Mouse (Mus musculus): ENCODE measurements around the gene Zswim4. TPM values are rescaled to one million over a fixed set of nuclear protein-coding genes. Genes with fewer than 3 reads are reported as not detected.

The Zswim4 gene
- polyA plus RNA-seq, 1 experiment from 2014 or later = 22.5 TPM

GRCm38 (mm10) chr8:84236410-84236997, 351 bp downstream of the Zswim4 start:
- WGBS = 0% methylated on average over 23 of the region's 30 CpGs
- H3K27ac ChIP-seq (ENCODE audit: low read depth, low read length) = peak overlapping the region; percentile 63
- DNase-seq (ENCODE audit: low spot score) (peak; percentile 33), ATAC-seq (ENCODE audit: low FRiP score) (peak; percentile 52)
- no peaks in the 10 kb centered on the region for H3K27me3 ChIP-seq (ENCODE audit: control insufficient read depth, insufficient read depth, low read length)
- peak overlapping the region; percentile 89 for H3K4me2 ChIP-seq (replicated peaks; ENCODE audit: low read depth, low read length)
- H3K4me3 ChIP-seq (ENCODE audit: low read depth, low read length) = peak overlapping the region; percentile 97
- H3K9me3 ChIP-seq (ENCODE audit: control insufficient read depth, low read length) = no peaks in the 10 kb centered on the region
- peak overlapping the region; percentile 97 for H3K9ac ChIP-seq (ENCODE audit: low read depth, low read length)
- H3K4me1 ChIP-seq (replicated peaks; ENCODE audit: control insufficient read depth, insufficient read depth, low read length) = peaks cover 2% of the 10 kb centered on the region
- H3K36me3 ChIP-seq (ENCODE audit: control insufficient read depth, insufficient read depth, low read length) = peaks cover 2% of the 10 kb centered on the region; the same call in 1 of the 2 replicates

GRCm38 (mm10) chr8:84235746-84236409, 977 bp downstream of the Zswim4 start:
- Histone ChIP-seq H3K9ac (ENCODE audit: low read depth, low read length) (peak overlapping the region; percentile 97), H3K27ac (ENCODE audit: low read depth, low read length) (no peak overlapping the region), H3K4me1 (replicated peaks; ENCODE audit: control insufficient read depth, insufficient read depth, low read length) (peaks cover 2% of the 10 kb centered on the region), H3K4me3 (ENCODE audit: low read depth, low read length) (peak overlapping the region; percentile 97), H3K27me3 (ENCODE audit: control insufficient read depth, insufficient read depth, low read length) (no peaks in the 10 kb centered on the region), H3K9me3 (ENCODE audit: control insufficient read depth, low read length) (no peaks in the 10 kb centered on the region), H3K4me2 (replicated peaks; ENCODE audit: low read depth, low read length) (peak overlapping the region; percentile 89), H3K36me3 (ENCODE audit: control insufficient read depth, insufficient read depth, low read length) (peaks cover 2% of the 10 kb centered on the region; the same call in 1 of the 2 replicates)
- WGBS = 40% methylated on average over 10 of the region's 10 CpGs
- DNase-seq (ENCODE audit: low spot score) = no peak
- ATAC-seq (ENCODE audit: low FRiP score) = no peak

- no peaks in the 10 kb centered on the region for H3K27me3 ChIP-seq (ENCODE audit: control insufficient read depth, insufficient read depth, low read length)
- no peak overlapping the region for H3K9ac ChIP-seq (ENCODE audit: low read depth, low read length)
- H3K36me3 ChIP-seq (ENCODE audit: control insufficient read depth, insufficient read depth, low read length) = peaks cover 7% of the 10 kb centered on the region; the same call in 1 of the 2 replicates
- no peak for DNase-seq (ENCODE audit: low spot score)
- no peak overlapping the region for H3K4me2 ChIP-seq (replicated peaks; ENCODE audit: low read depth, low read length)
- WGBS = 90% methylated on average over 2 of the region's 2 CpGs
- ATAC-seq (ENCODE audit: low FRiP score) = no peak
- no peak overlapping the region for H3K4me3 ChIP-seq (ENCODE audit: low read depth, low read length)
- H3K9me3 ChIP-seq (ENCODE audit: control insufficient read depth, low read length) = no peaks in the 10 kb centered on the region
- no peak overlapping the region for H3K27ac ChIP-seq (ENCODE audit: low read depth, low read length)
- H3K4me1 ChIP-seq (replicated peaks; ENCODE audit: control insufficient read depth, insufficient read depth, low read length) = peaks cover 2% of the 10 kb centered on the region
Observed at GRCm38 (mm10) chr8:84233055-84233454, 3.8 kb downstream of the Zswim4 start.

- 77% methylated on average over 17 of the region's 17 CpGs for WGBS
Observed at GRCm38 (mm10) chr8:84230735-84231134, 6.1 kb downstream of the Zswim4 start.

GRCm38 (mm10) chr8:84223322-84224029, 13.4 kb downstream of the Zswim4 start:
- ATAC-seq (ENCODE audit: low FRiP score) (no peak), DNase-seq (ENCODE audit: low spot score) (no peak)
- Histone ChIP-seq H3K36me3 (ENCODE audit: control insufficient read depth, insufficient read depth, low read length) (peaks cover 24% of the 10 kb centered on the region), H3K27me3 (ENCODE audit: control insufficient read depth, insufficient read depth, low read length) (no peaks in the 10 kb centered on the region), H3K9me3 (ENCODE audit: control insufficient read depth, low read length) (no peaks in the 10 kb centered on the region), H3K4me1 (replicated peaks; ENCODE audit: control insufficient read depth, insufficient read depth, low read length) (no peaks in the 10 kb centered on the region), H3K4me3 (ENCODE audit: low read depth, low read length) (no peak overlapping the region), H3K27ac (ENCODE audit: low read depth, low read length) (no peak overlapping the region), H3K4me2 (replicated peaks; ENCODE audit: low read depth, low read length) (no peak overlapping the region), H3K9ac (ENCODE audit: low read depth, low read length) (no peak overlapping the region)
- WGBS = 81% methylated on average over 21 of the region's 21 CpGs

More at GRCm38 (mm10) chr8:84230735-84231134, 6.1 kb downstream of the Zswim4 start:
- no peaks in the 10 kb centered on the region for H3K9me3 ChIP-seq (ENCODE audit: control insufficient read depth, low read length)
- no peak overlapping the region for H3K27ac ChIP-seq (ENCODE audit: low read depth, low read length)
- no peaks in the 10 kb centered on the region for H3K27me3 ChIP-seq (ENCODE audit: control insufficient read depth, insufficient read depth, low read length)
- peaks cover 12% of the 10 kb centered on the region for H3K36me3 ChIP-seq (ENCODE audit: control insufficient read depth, insufficient read depth, low read length)
- H3K4me1 ChIP-seq (replicated peaks; ENCODE audit: control insufficient read depth, insufficient read depth, low read length) = peaks cover 2% of the 10 kb centered on the region
- H3K4me3 ChIP-seq (ENCODE audit: low read depth, low read length) = no peak overlapping the region
- no peak overlapping the region for H3K9ac ChIP-seq (ENCODE audit: low read depth, low read length)
- no peak for ATAC-seq (ENCODE audit: low FRiP score)
- no peak for DNase-seq (ENCODE audit: low spot score)
- no peak overlapping the region for H3K4me2 ChIP-seq (replicated peaks; ENCODE audit: low read depth, low read length)

GRCm38 (mm10) chr8:84222566-84223165, 14.2 kb downstream of the Zswim4 start:
- no peak overlapping the region for H3K4me3 ChIP-seq (ENCODE audit: low read depth, low read length)
- no peaks in the 10 kb centered on the region for H3K9me3 ChIP-seq (ENCODE audit: control insufficient read depth, low read length)
- H3K27me3 ChIP-seq (ENCODE audit: control insufficient read depth, insufficient read depth, low read length) = no peaks in the 10 kb centered on the region
- ATAC-seq (ENCODE audit: low FRiP score) (no peak), DNase-seq (ENCODE audit: low spot score) (no peak)
- WGBS = 96% methylated on average over 9 of the region's 9 CpGs
- peaks cover 24% of the 10 kb centered on the region for H3K36me3 ChIP-seq (ENCODE audit: control insufficient read depth, insufficient read depth, low read length)
- no peaks in the 10 kb centered on the region for H3K4me1 ChIP-seq (replicated peaks; ENCODE audit: control insufficient read depth, insufficient read depth, low read length)
- H3K4me2 ChIP-seq (replicated peaks; ENCODE audit: low read depth, low read length) = no peak overlapping the region
- no peak overlapping the region for H3K9ac ChIP-seq (ENCODE audit: low read depth, low read length)
- H3K27ac ChIP-seq (ENCODE audit: low read depth, low read length) = no peak overlapping the region

- Histone ChIP-seq H3K27me3 (ENCODE audit: control insufficient read depth, insufficient read depth, low read length) (no peaks in the 10 kb centered on the region), H3K9ac (ENCODE audit: low read depth, low read length) (no peak overlapping the region), H3K4me3 (ENCODE audit: low read depth, low read length) (no peak overlapping the region), H3K9me3 (ENCODE audit: control insufficient read depth, low read length) (no peaks in the 10 kb centered on the region), H3K27ac (ENCODE audit: low read depth, low read length) (no peak overlapping the region), H3K36me3 (ENCODE audit: control insufficient read depth, insufficient read depth, low read length) (peaks cover 21% of the 10 kb centered on the region), H3K4me2 (replicated peaks; ENCODE audit: low read depth, low read length) (no peak overlapping the region), H3K4me1 (replicated peaks; ENCODE audit: control insufficient read depth, insufficient read depth, low read length) (no peaks in the 10 kb centered on the region)
- WGBS = 91% methylated on average over 7 of the region's 7 CpGs
- ATAC-seq (ENCODE audit: low FRiP score) = no peak
- no peak for DNase-seq (ENCODE audit: low spot score)
Observed at GRCm38 (mm10) chr8:84220105-84220504, 16.8 kb downstream of the Zswim4 start.

- no peaks in the 10 kb centered on the region for H3K9me3 ChIP-seq (ENCODE audit: control insufficient read depth, low read length)
- DNase-seq (ENCODE audit: low spot score) (no peak), ATAC-seq (ENCODE audit: low FRiP score) (no peak)
- no peak overlapping the region for H3K4me2 ChIP-seq (replicated peaks; ENCODE audit: low read depth, low read length)
- no peaks in the 10 kb centered on the region for H3K27me3 ChIP-seq (ENCODE audit: control insufficient read depth, insufficient read depth, low read length)
- no peak overlapping the region for H3K9ac ChIP-seq (ENCODE audit: low read depth, low read length)
- H3K4me1 ChIP-seq (replicated peaks; ENCODE audit: control insufficient read depth, insufficient read depth, low read length) = no peaks in the 10 kb centered on the region
- H3K27ac ChIP-seq (ENCODE audit: low read depth, low read length) = no peak overlapping the region
- peaks cover 21% of the 10 kb centered on the region for H3K36me3 ChIP-seq (ENCODE audit: control insufficient read depth, insufficient read depth, low read length)
- no peak overlapping the region for H3K4me3 ChIP-seq (ENCODE audit: low read depth, low read length)
- 93% methylated on average over 5 of the region's 5 CpGs for WGBS
Observed at GRCm38 (mm10) chr8:84218143-84218542, 18.7 kb downstream of the Zswim4 start.
